Mouse (Mus musculus): ENCODE results near the gene Atg4d. TPM values are rescaled to one million over a fixed set of nuclear protein-coding genes. Genes with fewer than 3 reads are reported as not detected.

Atg4d gene
- polyA plus RNA-seq, 1 experiment from 2014 or later, result 42.7 TPM

- no peak for TF ChIP-seq CTCF (IDR thresholded peaks at IDR 0.05)
- H3K27me3 ChIP-seq, result no peaks in the 10 kb centered on the region
- ChIA-PET POLR2A (no interaction called here), CTCF (interaction anchor here (2.0 to 4.5 kb wide), 3 partner anchors 22 to 44 kb away, joined by 5 to 42 read pairs (median 17); no protein-coding TSS in a partner anchor)
- DNase-seq (ENCODE audit: low read depth, low spot score) (no peak), ATAC-seq (no peak)
- in situ Hi-C loops (cut with MboI; ENCODE audit: low pct_unique_long_range_greater_than_20kb), result loop anchor here (5.0 kb wide), 1 partner anchor 95 kb away; no protein-coding TSS in a partner anchor
Measured at GRCm38 (mm10) chr9:21312134-21312533, 47.0 kb downstream of the Atg4d start, which contains the start of gene Ap1m2. Gene Ap1m2, minus strand, starts transcription at chr9:21312337.

- ChIA-PET POLR2A (interaction anchor here (0.6 to 2.8 kb wide), 3 partner anchors 44 to 408 kb away, joined by 4 to 13 read pairs (median 6); no protein-coding TSS in a partner anchor), CTCF (interaction anchor here (0.7 to 5.6 kb wide), 11 partner anchors 10 to 196 kb away, joined by 3 to 74 read pairs (median 4); partner anchors contain the start of gene Tmed1)
- DNase-seq (ENCODE audit: low read depth, low spot score), result no peak
- no peaks in the 10 kb centered on the region for H3K27me3 ChIP-seq
- peak; percentile 76 for ATAC-seq
- in situ Hi-C loops (cut with MboI; ENCODE audit: low pct_unique_long_range_greater_than_20kb), result loop anchor here (5.0 kb wide), 1 partner anchor 94 kb away; no protein-coding TSS in a partner anchor
- peak; percentile 95 for TF ChIP-seq CTCF (IDR thresholded peaks at IDR 0.05)
Measured at GRCm38 (mm10) chr9:21313394-21313793, 48.3 kb downstream of the Atg4d start.

- ChIA-PET CTCF (interaction anchor here (0.9 to 5.6 kb wide), 6 partner anchors 19 to 95 kb away, joined by 3 to 74 read pairs (median 6); no protein-coding TSS in a partner anchor), POLR2A (interaction anchor here (0.5 to 2.8 kb wide), 2 partner anchors 16 to 43 kb away, joined by 3 to 13 read pairs; no protein-coding TSS in a partner anchor)
- TF ChIP-seq CTCF (IDR thresholded peaks at IDR 0.05), result no peak
- H3K27me3 ChIP-seq, result no peaks in the 10 kb centered on the region
- DNase-seq (ENCODE audit: low read depth, low spot score), result no peak
- no peak for ATAC-seq
- in situ Hi-C loops (cut with MboI; ENCODE audit: low pct_unique_long_range_greater_than_20kb), result loop anchor here (5.0 kb wide), 2 partner anchors 38 to 93 kb away; no protein-coding TSS in a partner anchor
Measured at GRCm38 (mm10) chr9:21314367-21315140, 49.5 kb downstream of the Atg4d start.

GRCm38 (mm10) chr9:21315421-21315820 lies 50.3 kb downstream of the Atg4d start:
- ChIA-PET CTCF (interaction anchor here (0.9 to 5.6 kb wide), 4 partner anchors 19 to 94 kb away, joined by 3 to 74 read pairs (median 12); no protein-coding TSS in a partner anchor), POLR2A (interaction anchor here (0.5 to 2.8 kb wide), 2 partner anchors 15 to 42 kb away, joined by 3 to 13 read pairs; no protein-coding TSS in a partner anchor)
- DNase-seq (ENCODE audit: low read depth, low spot score), result no peak
- no peaks in the 10 kb centered on the region for H3K27me3 ChIP-seq
- no peak for ATAC-seq
- no peak for TF ChIP-seq CTCF (IDR thresholded peaks at IDR 0.05)
- in situ Hi-C loops (cut with MboI; ENCODE audit: low pct_unique_long_range_greater_than_20kb), result loop anchor here (5.0 kb wide), 1 partner anchor 37 kb away; no protein-coding TSS in a partner anchor

GRCm38 (mm10) chr9:21316696-21317095 lies 51.6 kb downstream of the Atg4d start:
- ATAC-seq (no peak), DNase-seq (ENCODE audit: low read depth, low spot score) (no peak)
- CTCF ChIA-PET, result interaction anchor here (5.6 kb wide), 1 partner anchor 40 kb away, joined by 74 read pairs; no protein-coding TSS in a partner anchor
- in situ Hi-C loops (cut with MboI; ENCODE audit: low pct_unique_long_range_greater_than_20kb), result loop anchor here (5.0 kb wide), 1 partner anchor 36 kb away; no protein-coding TSS in a partner anchor
- no peak for TF ChIP-seq CTCF (IDR thresholded peaks at IDR 0.05)
- POLR2A ChIA-PET, result no interaction called here
- no peaks in the 10 kb centered on the region for H3K27me3 ChIP-seq

- POLR2A ChIA-PET, result interaction anchor here (0.7 kb wide), 1 partner anchor 96 kb away, joined by 4 read pairs; no protein-coding TSS in a partner anchor
- no peaks in the 10 kb centered on the region for H3K27me3 ChIP-seq
- CTCF ChIA-PET, result interaction anchor here (3.8 kb wide), 1 partner anchor 38 kb away, joined by 19 read pairs; no protein-coding TSS in a partner anchor
- no peak for ATAC-seq
- in situ Hi-C loops (cut with MboI; ENCODE audit: low pct_unique_long_range_greater_than_20kb), result loop anchor here (5.0 kb wide), 1 partner anchor 34 kb away; no protein-coding TSS in a partner anchor
- no peak for DNase-seq (ENCODE audit: low read depth, low spot score)
- no peak for TF ChIP-seq CTCF (IDR thresholded peaks at IDR 0.05)
Measured at GRCm38 (mm10) chr9:21318792-21319191, 53.7 kb downstream of the Atg4d start.

GRCm38 (mm10) chr9:21319503-21319902 lies 54.4 kb downstream of the Atg4d start:
- in situ Hi-C loops (cut with MboI; ENCODE audit: low pct_unique_long_range_greater_than_20kb), result loop anchor here (5.0 kb wide), 1 partner anchor 33 kb away; no protein-coding TSS in a partner anchor

GRCm38 (mm10) chr9:21320280-21320618 lies 55.2 kb downstream of the Atg4d start:
- ChIA-PET CTCF (interaction anchor here (1.0 to 3.8 kb wide), 8 partner anchors 10 to 99 kb away, joined by 3 to 19 read pairs (median 4); no protein-coding TSS in a partner anchor), POLR2A (interaction anchor here (1.0 to 2.2 kb wide), 4 partner anchors 10 to 45 kb away, joined by 3 to 13 read pairs (median 4); no protein-coding TSS in a partner anchor)
- no peak for TF ChIP-seq CTCF (IDR thresholded peaks at IDR 0.05)
- no peaks in the 10 kb centered on the region for H3K27me3 ChIP-seq
- in situ Hi-C loops (cut with MboI; ENCODE audit: low pct_unique_long_range_greater_than_20kb), result no loop called here
- ATAC-seq (no peak), DNase-seq (ENCODE audit: low read depth, low spot score) (no peak)

More at GRCm38 (mm10) chr9:21319503-21319902, 54.4 kb downstream of the Atg4d start:
- ChIA-PET POLR2A (interaction anchor here (0.6 to 2.2 kb wide), 4 partner anchors 11 to 37 kb away, joined by 3 to 13 read pairs (median 4); no protein-coding TSS in a partner anchor), CTCF (interaction anchor here (1.1 to 3.8 kb wide), 5 partner anchors 11 to 99 kb away, joined by 3 to 19 read pairs (median 4); no protein-coding TSS in a partner anchor)
- no peak for ATAC-seq
- H3K27me3 ChIP-seq, result no peaks in the 10 kb centered on the region
- DNase-seq (ENCODE audit: low read depth, low spot score), result no peak
- no peak for TF ChIP-seq CTCF (IDR thresholded peaks at IDR 0.05)

GRCm38 (mm10) chr9:21320619-21321512 lies 55.8 kb downstream of the Atg4d start, which contains the start of gene Slc44a2:
Gene Slc44a2, plus strand, starts transcription at chr9:21320698.
- ATAC-seq (peak; percentile 74), DNase-seq (ENCODE audit: low read depth, low spot score) (no peak)
- TF ChIP-seq CTCF (IDR thresholded peaks at IDR 0.05), result no peak
- ChIA-PET POLR2A (interaction anchor here (0.7 to 2.2 kb wide), 6 partner anchors 9 to 44 kb away, joined by 3 to 13 read pairs (median 3); no protein-coding TSS in a partner anchor), CTCF (interaction anchor here (0.6 to 3.8 kb wide), 9 partner anchors 9 to 100 kb away, joined by 3 to 19 read pairs (median 4); no protein-coding TSS in a partner anchor)
- in situ Hi-C loops (cut with MboI; ENCODE audit: low pct_unique_long_range_greater_than_20kb), result no loop called here
- no peaks in the 10 kb centered on the region for H3K27me3 ChIP-seq

Data from Patski (cell line).